ENCODE assay signal across 11 mouse cellular contexts in the genomic region with DNA sequence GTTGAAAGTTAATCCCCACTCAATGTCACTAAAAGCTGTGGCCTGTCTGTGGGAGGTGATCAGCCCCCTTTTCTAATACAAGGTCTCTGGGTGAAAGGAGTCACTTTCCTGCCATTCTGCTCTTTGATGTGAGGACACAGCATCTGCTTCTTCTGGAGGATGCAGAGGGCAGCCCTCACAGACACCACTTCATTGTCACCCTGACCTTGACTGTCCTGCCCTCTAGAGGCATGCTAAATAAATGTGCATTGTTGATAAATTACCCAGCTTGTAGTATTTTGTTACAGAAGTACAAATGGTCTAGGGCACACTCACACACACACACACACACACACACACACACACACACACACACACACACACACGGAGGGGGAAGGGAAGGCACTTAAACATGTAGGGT. TPM values are rescaled to one million over a fixed set of nuclear protein-coding genes. Genes with fewer than 3 reads are reported as not detected.
DNase-seq lines count a peak whose midpoint lies in the region; ATAC-seq and TF ChIP-seq lines count a peak whose summit lies in the region.
"Had no signal": no experiment of that assay in that cellular context is flagged by ENCODE, and none has a peak within 500 bp of the region (broad histone marks: within the 10 kb centered on the region; RNA-seq: fewer than 3 reads in every experiment).

No protein-coding gene starts in this region.

- TF ChIP-seq EP300 in heart, postnatal 0 days (IDR thresholded peaks at IDR 0.05; ENCODE audit: low read depth): no peak

- intact Hi-C loops in left cerebral cortex, postnatal 10 days (cut with DNase I): no loop called here
- intact Hi-C loops in heart, postnatal 36 days (cut with DNase I): no loop called here

- peak; percentile 53 for TF ChIP-seq CTCF in heart, postnatal 0 days (IDR thresholded peaks at IDR 0.05; ENCODE audit: low read depth)
- peak; percentile 48 for TF ChIP-seq CTCF in midbrain, postnatal 0 days (IDR thresholded peaks at IDR 0.05)

- H3K4me2 ChIP-seq in heart, postnatal 0 days (ENCODE audit: low read depth, low read length): no peak overlapping the region
- no peak overlapping the region for H3K4me2 ChIP-seq in midbrain, postnatal 0 days (ENCODE audit: low read depth, low read length, poor library complexity, severe bottlenecking)
- H3K4me2 ChIP-seq in midbrain, embryonic 14.5 days (ENCODE audit: low read length): no peak overlapping the region
- H3K4me2 ChIP-seq: hindbrain, embryonic 13.5 days; limb, embryonic 15.5 days had no signal

- 0 out of 2 replicates have a peak, but pooled peaks cover 3% of the 10 kb centered on the region for H3K4me1 ChIP-seq in heart, postnatal 0 days (ENCODE audit: control insufficient read depth, insufficient read depth)
- H3K4me1 ChIP-seq in midbrain, postnatal 0 days (ENCODE audit: insufficient read depth, low read length): no peaks in the 10 kb centered on the region
- H3K4me1 ChIP-seq in midbrain, embryonic 14.5 days (ENCODE audit: control insufficient read depth, insufficient read depth, low read length): no peaks in the 10 kb centered on the region
- H3K4me1 ChIP-seq: hindbrain, embryonic 13.5 days; limb, embryonic 15.5 days had no signal

- no peaks in the 10 kb centered on the region for H3K9me3 ChIP-seq in heart, postnatal 0 days (replicated peaks; ENCODE audit: control insufficient read depth, low read length)
- no peaks in the 10 kb centered on the region for H3K9me3 ChIP-seq in midbrain, postnatal 0 days (ENCODE audit: low read length)
- no peaks in the 10 kb centered on the region for H3K9me3 ChIP-seq in midbrain, embryonic 14.5 days (ENCODE audit: control insufficient read depth, low read length)
- H3K9me3 ChIP-seq: hindbrain, embryonic 13.5 days; limb, embryonic 15.5 days had no signal

- no peaks in the 10 kb centered on the region for H3K27me3 ChIP-seq in heart, postnatal 0 days (ENCODE audit: control insufficient read depth, insufficient read depth, low read length)
- no peaks in the 10 kb centered on the region for H3K27me3 ChIP-seq in midbrain, postnatal 0 days (ENCODE audit: insufficient read depth, low read length)
- H3K27me3 ChIP-seq in midbrain, embryonic 14.5 days (ENCODE audit: control insufficient read depth, insufficient read depth, low read length): no peaks in the 10 kb centered on the region
- H3K27me3 ChIP-seq: hindbrain, embryonic 13.5 days; limb, embryonic 15.5 days had no signal

- no peak overlapping the region for H3K9ac ChIP-seq in heart, postnatal 0 days (replicated peaks; ENCODE audit: low read depth, low read length)
- H3K9ac ChIP-seq in midbrain, postnatal 0 days (replicated peaks; ENCODE audit: low read length, poor library complexity, severe bottlenecking): no peak overlapping the region
- H3K9ac ChIP-seq in midbrain, embryonic 14.5 days (replicated peaks; ENCODE audit: low read length): no peak overlapping the region
- H3K9ac ChIP-seq: hindbrain, embryonic 13.5 days; limb, embryonic 15.5 days had no signal

- no peaks in the 10 kb centered on the region for H3K36me3 ChIP-seq in heart, postnatal 0 days (replicated peaks; ENCODE audit: control insufficient read depth, insufficient read depth, low read length)
- no peaks in the 10 kb centered on the region for H3K36me3 ChIP-seq in midbrain, postnatal 0 days (ENCODE audit: insufficient read depth, low read length)
- H3K36me3 ChIP-seq in midbrain, embryonic 14.5 days (ENCODE audit: control insufficient read depth, insufficient read depth, low read length): no peaks in the 10 kb centered on the region
- H3K36me3 ChIP-seq: hindbrain, embryonic 13.5 days; limb, embryonic 15.5 days had no signal

- H3K27ac ChIP-seq in heart, postnatal 0 days (ENCODE audit: low read depth): no peak overlapping the region
- no peak overlapping the region for H3K27ac ChIP-seq in midbrain, postnatal 0 days (ENCODE audit: low read depth, low read length)
- no peak overlapping the region for H3K27ac ChIP-seq in midbrain, embryonic 14.5 days (replicated peaks; ENCODE audit: low read depth, low read length)
- H3K27ac ChIP-seq: hindbrain, embryonic 13.5 days; limb, embryonic 15.5 days had no signal

- H3K4me3 ChIP-seq in heart, postnatal 0 days (ENCODE audit: low read depth, low read length): no peak overlapping the region
- no peak overlapping the region for H3K4me3 ChIP-seq in midbrain, postnatal 0 days (ENCODE audit: low read depth, low read length)
- no peak overlapping the region for H3K4me3 ChIP-seq in midbrain, embryonic 14.5 days (replicated peaks; ENCODE audit: low read depth, low read length)
- H3K4me3 ChIP-seq: hindbrain, embryonic 13.5 days; limb, embryonic 15.5 days had no signal

- peak; percentile 18 for DNase-seq in heart, postnatal 0 days (ENCODE audit: low spot score)
- no peak for DNase-seq in heart, postnatal 4 days
- DNase-seq in midbrain, postnatal 0 days (ENCODE audit: low spot score): no peak
- no peak for DNase-seq in midbrain, embryonic 14.5 days
- DNase-seq in thymus, postnatal 4 days: peak; percentile 39
- DNase-seq in left cerebral cortex, postnatal 10 days (ENCODE audit: extremely low spot score in 1 of 2, low spot score in 2 of 2): no peak
- no peak for DNase-seq in heart, postnatal 36 days
- DNase-seq: gastrocnemius, postnatal 14 days had no signal

- 60% methylated on average over 1 of the region's 1 CpGs for WGBS in heart, postnatal 0 days
- 43% methylated on average over 1 of the region's 1 CpGs for WGBS in midbrain, postnatal 0 days
- 67% methylated on average over 1 of the region's 1 CpGs for WGBS in midbrain, embryonic 14.5 days

- ATAC-seq in heart, postnatal 0 days (ENCODE audit: insufficient read depth, low read depth): no peak
- no peak for ATAC-seq in midbrain, postnatal 0 days (ENCODE audit: low FRiP score)
- no peak for ATAC-seq in midbrain, embryonic 14.5 days (ENCODE audit: low FRiP score, low TSS enrichment)
- peak; percentile 73 to 74; a peak in 3 of 4 replicates for ATAC-seq in hematopoietic stem cell, adult 5-6 weeks (replicated peaks in 1 of 2; ENCODE audit: insufficient read depth in 1 of 2, low FRiP score in 2 of 2, low TSS enrichment in 1 of 2, low read depth in 1 of 2, poor library complexity in 2 of 2, severe bottlenecking in 2 of 2)

RNA-seq across cellular contexts. Expression of a gene that starts 31.7 kb away (rescaled TPM):
- total RNA-seq in heart, postnatal 0 days (2014; rRNA removed; ENCODE audit: low replicate concordance): 36.4 and 57.4 TPM in 2 replicates
- 14.4 and 15.7 TPM in 2 replicates for polyA plus RNA-seq in heart, postnatal 0 days (2015; fragmentation: Nextera tagmentation; extraction: Ambion mirVana)
- 10 to 100 TPM; 28.7 to 35.1 TPM for total RNA-seq in heart, postnatal 4 days (2021)
- total RNA-seq in midbrain, postnatal 0 days (2014; rRNA removed): 52.4 and 56.7 TPM in 2 replicates
- 24.7 and 27.3 TPM in 2 replicates for polyA plus RNA-seq in midbrain, postnatal 0 days (2015; fragmentation: Nextera tagmentation; extraction: Ambion mirVana)
- polyA plus RNA-seq in midbrain, embryonic 14.5 days (2014; fragmentation: Nextera tagmentation; extraction: Ambion mirVana): 31.7 and 34.6 TPM in 2 replicates
- 177 and 217 TPM in 2 replicates for total RNA-seq in hematopoietic stem cell, adult 5-6 weeks (2017)
- 10 to 100 TPM; 43.0 to 52.3 TPM for total RNA-seq in left cerebral cortex, postnatal 10 days (2021)
- total RNA-seq in heart, postnatal 36 days (2021): 10 to 100 TPM; 20.8 to 21.9 TPM

Comparison
In these comparisons a context has a peak if more than half of its experiments do, and no peak if none do; other contexts are left out.
1. DNase-seq: peak in heart, postnatal 0 days (single experiment) and thymus, postnatal 4 days (single experiment); none in heart, postnatal 4 days (single experiment), midbrain, postnatal 0 days (single experiment), midbrain, embryonic 14.5 days (single experiment), left cerebral cortex, postnatal 10 days (0 of 2) and heart, postnatal 36 days (0 of 2).
2. ATAC-seq: peak in hematopoietic stem cell, adult 5-6 weeks (2 of 2); none in heart, postnatal 0 days (single experiment), midbrain, postnatal 0 days (single experiment) and midbrain, embryonic 14.5 days (single experiment).